Mouse (Mus musculus) olfactory bulb, adult 2 months (tissue): ENCODE measurements around the gene Gp5. TPM values are rescaled to one million over a fixed set of nuclear protein-coding genes. Genes with fewer than 3 reads are reported as not detected.

Experiments used
- H3K27ac ChIP-seq: fragments of 200-500 bp; 2 replicates; pipeline ENCODE4 v1.5.1; 2012; ENCODE audit warnings: low read depth, low read length; ENCODE audit not compliant: insufficient read depth
- H3K4me1 ChIP-seq: fragments of 200-500 bp; 2 replicates; pipeline ENCODE4 v1.6.1; 2012; ENCODE audit warnings: low read length; ENCODE audit not compliant: control insufficient read depth, insufficient read depth
- H3K4me3 ChIP-seq: fragments of 200-500 bp; 2 replicates; pipeline ENCODE4 v1.5.1; 2012; ENCODE audit warnings: mild to moderate bottlenecking, low read depth, low read length, moderate library complexity; ENCODE audit not compliant: insufficient read depth
- CTCF ChIP-seq: fragments of 200-500 bp; IDR thresholded peaks from 2 replicates; pipeline ENCODE4 v1.5.1; 2012; ENCODE audit warnings: low read depth, mild to moderate bottlenecking, low read length, moderate library complexity; ENCODE audit not compliant: insufficient read depth
- POLR2A ChIP-seq: fragments of 200-500 bp; IDR thresholded peaks from 2 replicates; pipeline ENCODE4 v1.6.1; 2012; ENCODE audit warnings: mild to moderate bottlenecking, low read depth, low read length, moderate library complexity; ENCODE audit not compliant: insufficient read depth
- WGBS: fragments of 180-500 bp; shearing (Covaris S2); methylation state at CpG from one replicate; pipeline ENCODE4 v1.1.7; 2018; 5-methylcytosine and 5-hydroxymethylcytosine counted together
- polyA plus RNA-seq: library from polyadenylated mRNA; stranded (reverse); fragments of >200 nt; gene quantifications from 2 replicates; pipeline ENCODE4 v1.2.4, GENCODE M21; 2012; ENCODE audit warnings: low replicate concordance; ENCODE audit not compliant: missing spikeins, insufficient read depth, insufficient read length

Gene Gp5
- polyA plus RNA-seq, 1 experiment = not detected

DNA sequence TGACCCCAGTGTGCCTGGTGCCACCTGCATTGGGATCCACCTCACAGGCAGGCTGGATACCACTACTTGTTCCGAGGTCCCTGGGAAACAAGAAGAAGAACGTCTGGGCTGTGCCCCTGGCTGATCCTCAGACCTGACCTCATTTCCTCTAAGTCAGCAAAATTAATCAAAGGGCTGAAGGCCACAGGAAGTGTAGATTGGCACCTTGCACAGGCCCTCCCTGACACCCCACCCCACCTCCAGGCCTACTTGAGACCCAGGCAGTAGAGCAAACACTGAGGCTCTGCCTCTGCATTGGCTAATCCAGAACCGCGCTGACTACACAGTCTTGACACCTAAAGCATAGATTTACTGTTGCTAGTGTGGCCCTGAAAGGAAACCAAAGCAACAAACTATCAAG is 45.0 kb downstream of the Gp5 start:
- no peaks in the 10 kb centered on the region for H3K4me1 ChIP-seq
- TF ChIP-seq POLR2A = no peak
- TF ChIP-seq CTCF = no peak
- H3K27ac ChIP-seq = no peak overlapping the region
- no peak overlapping the region for H3K4me3 ChIP-seq
- WGBS = 86% methylated on average over 4 of the region's 4 CpGs

DNA sequence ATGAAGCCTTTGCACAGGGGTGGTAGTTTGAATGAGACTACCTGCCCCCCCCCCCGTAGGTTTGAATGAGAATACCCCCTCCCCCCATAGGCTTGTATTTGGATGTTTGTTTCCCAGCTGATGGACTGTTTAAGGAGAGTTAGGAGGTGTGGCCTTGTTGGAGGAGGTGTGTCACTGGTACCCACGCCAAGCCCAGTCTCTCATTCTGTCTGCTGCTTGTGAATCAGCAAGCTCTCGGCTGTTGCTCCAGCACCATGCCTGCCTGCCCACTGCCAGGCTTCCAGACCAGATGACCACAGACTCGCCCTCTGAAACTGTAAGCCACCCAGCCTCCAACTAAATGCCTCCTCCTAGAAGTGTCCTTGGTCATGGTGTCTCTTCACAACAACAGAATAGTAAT is 47.4 kb downstream of the Gp5 start:
- Histone ChIP-seq H3K4me3 (no peak overlapping the region), H3K4me1 (no peaks in the 10 kb centered on the region), H3K27ac (no peak overlapping the region)
- TF ChIP-seq CTCF (no peak), POLR2A (no peak)
- WGBS = 77% methylated on average over 4 of the region's 4 CpGs

DNA sequence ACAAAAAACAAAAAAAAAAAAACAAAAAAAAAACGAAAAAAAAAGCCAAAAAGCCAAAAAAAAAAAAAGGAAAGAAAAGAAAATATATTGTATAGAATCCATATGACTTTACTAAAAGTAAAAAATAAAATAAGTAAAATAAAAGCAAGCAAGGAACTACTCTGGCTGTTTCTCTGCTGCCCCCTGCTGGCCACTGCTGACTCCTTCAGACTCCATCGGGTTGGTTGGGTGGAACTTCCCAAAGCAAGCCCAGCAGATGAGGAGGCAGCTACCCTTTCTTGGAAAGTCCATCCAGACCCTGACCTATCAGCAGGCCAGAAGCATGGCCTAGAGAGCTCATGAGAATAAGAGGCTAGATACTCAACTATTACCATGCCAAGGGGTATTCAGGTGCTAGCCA is 47.9 kb downstream of the Gp5 start:
- no peaks in the 10 kb centered on the region for H3K4me1 ChIP-seq
- no peak overlapping the region for H3K27ac ChIP-seq
- TF ChIP-seq POLR2A (no peak), CTCF (peak; percentile 60; the same call in 1 of the 2 replicates)
- H3K4me3 ChIP-seq = no peak overlapping the region
- WGBS = 0% methylated on average over 2 of the region's 2 CpGs

DNA sequence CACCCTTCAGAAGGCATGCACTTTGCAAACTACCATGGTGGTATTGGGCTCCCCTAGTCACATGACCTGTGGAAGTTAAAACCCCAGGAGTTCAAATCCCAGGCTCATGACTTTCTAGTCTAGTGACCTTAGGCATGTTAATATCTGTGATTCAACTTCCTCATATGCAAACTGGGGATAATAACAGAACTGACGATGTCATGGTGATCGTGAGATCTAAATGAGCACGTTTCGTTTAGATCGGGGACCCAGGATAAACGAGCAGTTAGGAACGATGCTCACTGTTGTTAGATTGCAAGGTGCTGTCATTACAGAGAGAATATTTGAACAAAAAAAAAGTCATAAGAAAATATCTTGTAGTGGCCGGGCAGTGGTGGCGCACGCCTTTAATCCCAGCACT is 48.4 kb downstream of the Gp5 start:
- Histone ChIP-seq H3K4me1 (no peaks in the 10 kb centered on the region), H3K4me3 (no peak overlapping the region), H3K27ac (no peak overlapping the region)
- no peak for TF ChIP-seq CTCF
- TF ChIP-seq POLR2A = no peak
- 82% methylated on average over 10 of the region's 10 CpGs for WGBS

DNA sequence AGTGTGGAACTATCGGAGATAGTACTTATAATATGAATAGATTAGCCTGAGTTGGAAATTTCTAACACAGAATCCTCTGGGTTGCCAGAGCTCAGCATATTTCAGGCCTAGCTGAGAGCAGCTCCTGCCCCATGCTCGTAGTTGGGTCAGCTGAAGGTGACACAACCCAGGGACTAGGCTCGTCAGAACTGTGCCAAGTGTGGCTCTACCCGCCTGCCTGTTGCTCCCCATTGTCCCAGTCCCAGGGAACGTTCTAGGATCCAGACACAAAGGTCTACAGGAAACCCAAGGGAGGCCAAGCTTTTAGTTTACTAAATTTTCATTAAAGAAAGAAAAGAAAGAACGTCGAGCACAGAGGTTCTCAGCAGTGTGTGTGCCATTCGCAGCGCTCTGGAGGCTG is 49.2 kb downstream of the Gp5 start:
- Histone ChIP-seq H3K4me3 (no peak overlapping the region), H3K27ac (no peak overlapping the region), H3K4me1 (no peaks in the 10 kb centered on the region)
- TF ChIP-seq CTCF (no peak), POLR2A (no peak)
- 88% methylated on average over 9 of the region's 9 CpGs for WGBS

DNA sequence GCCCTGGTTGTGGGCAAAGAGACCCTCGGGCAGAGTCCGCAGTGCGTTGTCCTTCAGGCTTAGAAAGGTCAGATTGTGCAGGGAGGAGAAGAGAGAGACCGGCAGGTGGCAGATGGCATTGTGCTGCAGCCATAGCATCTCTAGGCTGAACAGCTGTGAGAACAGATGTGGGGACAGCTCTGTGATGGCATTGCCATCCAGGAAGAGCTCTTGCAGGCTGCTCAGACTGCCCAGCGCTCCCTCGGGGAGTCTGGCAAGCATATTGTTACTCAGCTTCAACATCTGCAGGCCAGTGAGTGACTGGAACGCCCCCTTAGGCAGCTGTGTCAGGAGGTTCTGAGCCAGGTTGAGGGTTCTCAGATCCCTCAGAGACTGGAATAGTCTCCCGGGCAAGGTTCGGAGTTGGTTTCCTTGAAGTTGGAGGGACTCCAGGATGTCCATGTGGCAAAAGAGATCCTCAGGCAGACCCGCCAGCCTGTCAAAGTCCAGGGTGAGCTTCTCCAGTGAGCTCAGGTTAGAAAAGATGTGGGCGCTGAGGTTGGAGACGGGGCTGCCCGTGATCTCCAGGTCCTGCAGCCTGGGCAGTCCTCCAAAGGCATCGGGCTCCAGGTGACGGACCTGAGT is 50.5 kb downstream of the Gp5 start:
- Histone ChIP-seq H3K4me1 (no peaks in the 10 kb centered on the region), H3K4me3 (no peak overlapping the region), H3K27ac (no peak overlapping the region)
- TF ChIP-seq POLR2A = no peak
- no peak for TF ChIP-seq CTCF
- 91% methylated on average over 15 of the region's 15 CpGs for WGBS

DNA sequence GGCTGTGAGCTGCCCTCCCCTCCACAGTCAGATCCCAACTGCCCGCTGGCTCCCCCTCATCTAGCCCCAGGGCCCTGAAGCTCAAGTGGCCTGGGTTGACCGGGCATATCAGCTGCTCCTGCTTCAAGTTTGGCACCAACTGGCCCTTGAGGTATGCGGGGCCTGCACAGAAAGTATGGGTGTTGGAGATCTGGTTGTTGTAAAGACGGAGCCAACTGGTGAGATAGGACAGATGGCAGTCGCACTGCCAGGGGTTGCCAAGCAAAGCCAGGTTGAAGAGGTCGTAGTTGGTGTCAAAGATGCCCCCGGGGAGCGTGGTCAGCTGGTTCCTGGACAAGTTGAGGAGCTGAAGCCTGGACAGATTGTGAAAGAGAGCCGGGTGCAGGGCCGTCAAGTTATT is 51.1 kb downstream of the Gp5 start:
- TF ChIP-seq POLR2A = no peak
- Histone ChIP-seq H3K4me3 (no peak overlapping the region), H3K4me1 (no peaks in the 10 kb centered on the region), H3K27ac (no peak overlapping the region)
- 91% methylated on average over 10 of the region's 10 CpGs for WGBS

DNA sequence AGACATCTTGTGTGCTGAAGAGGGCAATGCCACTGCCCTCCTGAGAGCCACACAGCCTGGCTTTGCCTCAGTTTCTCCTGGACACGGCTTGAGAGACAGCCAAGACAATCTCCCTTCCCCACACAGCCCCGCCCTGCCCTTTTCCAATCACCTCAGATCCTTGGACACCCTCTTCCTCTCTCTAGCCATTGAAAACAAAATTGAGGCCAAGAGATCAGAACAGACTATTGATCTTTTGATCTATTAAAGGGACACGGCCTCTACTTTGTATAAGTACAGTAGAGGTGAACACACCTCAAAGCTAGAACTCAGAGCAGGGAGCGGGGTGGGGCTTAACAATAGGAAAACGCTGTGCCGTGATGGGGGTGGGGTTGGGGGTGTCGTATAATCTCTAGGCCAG is 52.1 kb downstream of the Gp5 start:
- Histone ChIP-seq H3K4me3 (no peak overlapping the region), H3K4me1 (no peaks in the 10 kb centered on the region), H3K27ac (no peak overlapping the region)
- WGBS = 94% methylated on average over 7 of the region's 7 CpGs
- TF ChIP-seq POLR2A = no peak
- no peak for TF ChIP-seq CTCF

DNA sequence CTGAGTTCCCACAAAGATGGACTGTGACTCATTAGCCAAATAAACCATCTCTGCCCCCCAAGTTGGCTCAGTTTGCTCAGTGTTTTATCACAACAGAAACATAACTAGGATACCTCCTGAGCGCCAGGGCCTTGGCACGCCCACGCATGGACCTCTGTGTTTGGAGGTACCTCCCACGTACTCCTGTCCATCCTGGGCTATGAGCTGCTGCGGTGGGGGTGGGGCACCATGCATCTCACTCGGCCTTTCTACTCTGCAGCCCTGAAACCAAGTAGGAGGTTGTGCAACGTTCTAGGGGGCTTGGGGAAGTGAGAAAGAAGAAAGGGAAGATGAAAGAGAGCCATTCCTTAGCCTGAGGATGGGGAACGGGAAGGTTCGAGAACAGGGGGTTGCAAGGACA is 52.9 kb downstream of the Gp5 start:
- WGBS = 81% methylated on average over 9 of the region's 9 CpGs
- Histone ChIP-seq H3K27ac (no peak overlapping the region), H3K4me1 (no peaks in the 10 kb centered on the region)

More for the DNA sequence above, 52.9 kb downstream of the Gp5 start:
- no peak overlapping the region for H3K4me3 ChIP-seq
- TF ChIP-seq CTCF = no peak
- TF ChIP-seq POLR2A = no peak

Other genes starting within 250 kb of the Gp5 start
- gene Hes1, start 246.4 kb downstream of the Gp5 start, polyA plus RNA-seq = not detected in 2 replicates
- not detected in 2 replicates for gene Cpn2, start 43.3 kb downstream of the Gp5 start, polyA plus RNA-seq
- gene Lrrc15, start 27.5 kb downstream of the Gp5 start, polyA plus RNA-seq = not detected in 2 replicates
- gene Atp13a3, start 95.2 kb upstream of the Gp5 start, polyA plus RNA-seq = 63.3 and 284 TPM in 2 replicates
- not detected in 2 replicates for gene Tmem44, start 240.1 kb upstream of the Gp5 start, polyA plus RNA-seq